Mouse (Mus musculus): Measurements from ENCODE around the gene Stradb. TPM values are rescaled to one million over a fixed set of nuclear protein-coding genes. Genes with fewer than 3 reads are reported as not detected.
"Not testable (repeated sequence)": the region's sequence is repeated elsewhere in the genome, so short reads cannot be mapped to it uniquely, and the experiment has no call there.

Stradb gene
- total RNA-seq, 2 experiments from 2014 or later: 55.0 to 57.1 TPM

DNA sequence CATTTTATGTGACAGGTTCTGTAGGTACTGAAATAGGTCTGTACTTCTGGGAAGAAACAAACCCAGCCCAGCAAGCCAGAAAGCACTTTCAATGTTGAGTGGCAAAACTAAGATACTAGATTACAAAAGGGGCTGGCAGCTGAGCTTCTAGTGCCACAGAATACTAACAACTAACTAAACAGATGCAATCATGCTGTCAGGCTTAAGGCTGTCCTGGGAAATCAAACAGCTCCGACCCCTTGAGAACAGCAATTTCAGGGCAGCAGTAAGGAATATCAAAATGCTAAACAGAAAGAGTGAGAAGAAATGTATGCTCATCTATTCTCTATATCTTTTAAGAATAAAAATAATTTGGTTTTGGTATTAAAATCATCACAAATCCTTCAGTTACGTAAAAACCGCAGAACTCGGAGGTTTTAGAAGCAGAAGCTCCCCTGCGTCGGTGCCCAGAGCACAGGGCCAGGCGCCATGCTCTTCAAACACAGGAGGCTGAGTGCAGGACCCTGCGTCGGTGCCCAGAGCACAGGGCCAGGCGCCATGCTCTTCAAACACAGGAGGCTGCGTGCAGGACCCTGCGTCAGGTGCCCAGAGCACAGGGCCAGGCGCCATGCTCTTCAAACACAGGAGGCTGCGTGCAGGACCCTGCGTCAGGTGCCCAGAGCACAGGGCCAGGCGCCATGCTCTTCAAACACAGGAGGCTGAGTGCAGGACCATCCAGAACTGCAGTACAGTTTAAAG, 14.4 kb upstream of the Stradb start:
- intact Hi-C loops (cut with DNase I); DNase-seq (ENCODE audit: low spot score): not testable (repeated sequence)

GRCm38 (mm10) chr1:58959682-58960081, 13.6 kb upstream of the Stradb start:
- intact Hi-C loops (cut with DNase I): no loop called here
- DNase-seq (ENCODE audit: low spot score): no peak

DNA sequence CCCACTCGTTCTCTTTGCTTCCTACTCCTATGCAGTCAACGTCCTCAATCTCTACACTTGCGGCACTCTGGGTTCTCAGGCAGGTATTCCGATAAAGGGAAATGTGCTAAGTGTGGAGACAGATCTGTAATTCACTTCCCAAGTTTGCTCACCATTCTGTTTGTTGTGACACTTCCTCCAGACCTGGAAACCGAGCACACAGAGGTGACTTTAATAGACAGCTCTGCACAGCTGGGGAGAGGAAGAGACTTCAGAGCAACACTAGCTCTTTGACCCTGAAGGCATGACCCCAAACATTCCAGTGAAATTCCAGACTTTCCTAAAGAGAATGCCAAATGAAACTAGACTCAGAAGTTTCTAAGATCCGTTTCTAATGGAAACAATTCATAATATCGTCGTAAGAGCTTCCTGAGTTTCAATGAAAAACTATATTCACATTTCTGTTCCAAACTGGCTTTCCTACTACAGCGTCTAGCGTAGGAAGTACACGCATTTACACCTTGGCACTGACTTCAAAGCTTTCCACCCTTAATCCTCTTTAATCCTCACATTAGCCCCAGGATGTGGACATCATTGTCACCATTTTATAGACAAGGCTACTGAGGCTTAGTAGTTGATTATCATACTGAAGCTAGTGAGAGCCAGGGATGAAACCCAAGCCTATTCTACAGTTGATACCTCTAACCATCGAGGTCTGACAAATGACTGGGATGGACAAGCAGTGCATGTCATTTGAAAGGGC, 12.0 kb upstream of the Stradb start:
- no peak for DNase-seq (ENCODE audit: low spot score)
- intact Hi-C loops (cut with DNase I): loop anchor here (1.0 kb wide), 1 partner anchor 34 kb away; no protein-coding TSS in a partner anchor

- intact Hi-C loops (cut with DNase I): no loop called here
Measured at GRCm38 (mm10) chr1:58962418-58962817, 10.9 kb upstream of the Stradb start.

GRCm38 (mm10) chr1:58962865-58963264, 10.5 kb upstream of the Stradb start:
- intact Hi-C loops (cut with DNase I): no loop called here
- DNase-seq (ENCODE audit: low spot score): no peak

More at GRCm38 (mm10) chr1:58962418-58962817, 10.9 kb upstream of the Stradb start:
- DNase-seq (ENCODE audit: low spot score): no peak

DNA sequence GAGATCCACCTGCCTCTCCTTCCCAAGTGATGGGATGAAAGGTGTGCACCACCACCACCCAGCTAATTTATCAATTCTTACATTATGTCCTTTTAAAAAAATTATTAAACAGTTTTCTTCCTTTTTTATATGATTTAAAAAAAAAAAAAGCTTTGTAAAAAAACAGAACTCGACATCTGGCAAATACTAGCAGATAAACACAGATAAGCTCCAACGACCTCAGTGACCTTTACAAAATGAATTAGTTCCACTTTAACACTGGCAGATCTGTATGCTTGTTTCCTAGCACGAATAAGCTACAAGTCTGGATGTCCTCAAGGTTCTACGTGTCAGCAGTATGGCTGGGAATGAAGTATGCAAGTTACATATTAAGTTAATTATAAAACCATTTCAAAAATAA, 5.8 kb upstream of the Stradb start:
- DNase-seq (ENCODE audit: low spot score): no peak
- intact Hi-C loops (cut with DNase I): no loop called here

GRCm38 (mm10) chr1:58970054-58970453, 3.3 kb upstream of the Stradb start:
- no peak for DNase-seq (ENCODE audit: low spot score)
- intact Hi-C loops (cut with DNase I): loop anchor here (5.0 to 10.0 kb wide), 2 partner anchors 147 to 385 kb away; partner anchors contain the start of genes Fam126b and Ndufb3

GRCm38 (mm10) chr1:58971097-58971496, 2.2 kb upstream of the Stradb start:
- intact Hi-C loops (cut with DNase I): loop anchor here (5.0 to 10.0 kb wide), 2 partner anchors 146 to 386 kb away; partner anchors contain the start of genes Fam126b and Ndufb3
- no peak for DNase-seq (ENCODE audit: low spot score)

GRCm38 (mm10) chr1:58972851-58973365, 414 bp upstream of the Stradb start:
- no peak for DNase-seq (ENCODE audit: low spot score)
- intact Hi-C loops (cut with DNase I): loop anchor here (5.0 to 10.0 kb wide), 2 partner anchors 144 to 388 kb away; partner anchors contain the start of genes Fam126b and Ndufb3

DNA sequence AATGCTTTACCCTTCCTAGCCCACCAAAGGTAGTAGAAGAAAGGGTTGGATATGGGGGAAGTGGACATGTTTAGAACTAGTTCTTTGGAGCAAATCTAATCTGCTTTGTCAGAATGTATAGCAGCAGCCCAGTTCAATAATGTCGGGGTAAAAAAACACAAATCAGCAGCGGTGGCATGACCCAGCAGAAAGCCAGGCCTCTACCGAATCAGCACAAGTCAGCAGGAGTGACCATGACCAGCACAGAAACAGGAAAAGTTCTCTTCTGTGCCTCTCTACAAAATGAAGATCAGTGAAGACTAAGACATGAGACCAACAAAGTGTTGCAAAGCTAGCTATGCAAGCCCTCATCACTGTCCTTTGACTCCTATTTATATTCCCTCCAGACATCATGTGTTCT, 9.0 kb downstream of the Stradb start:
- no peak for DNase-seq (ENCODE audit: low spot score)
- intact Hi-C loops (cut with DNase I): no loop called here

GRCm38 (mm10) chr1:58984586-58984985, 11.3 kb downstream of the Stradb start:
- intact Hi-C loops (cut with DNase I): no loop called here
- DNase-seq (ENCODE audit: low spot score): no peak

DNA sequence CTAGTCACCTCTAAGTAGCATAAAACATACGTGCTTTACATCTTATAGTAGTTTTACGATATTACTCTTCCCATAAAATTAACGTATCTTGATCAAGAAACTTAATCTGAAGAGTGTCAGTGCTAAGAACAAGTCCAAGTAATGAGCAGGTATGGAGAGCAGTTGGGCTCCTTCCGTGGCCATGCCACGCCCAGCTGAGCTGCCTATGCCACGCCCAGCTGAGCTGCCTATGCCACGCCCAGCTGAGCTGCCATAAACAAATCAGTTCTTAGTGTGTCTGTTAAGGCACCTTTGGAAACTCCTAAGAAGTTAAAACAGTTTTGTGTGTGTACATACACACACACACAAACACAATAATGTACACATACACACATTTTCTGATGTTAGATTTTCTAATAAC, 19.8 kb downstream of the Stradb start:
- intact Hi-C loops (cut with DNase I): loop anchor here (5.0 kb wide), 1 partner anchor 86 kb away; no protein-coding TSS in a partner anchor
- no peak for DNase-seq (ENCODE audit: low spot score)

- intact Hi-C loops (cut with DNase I): loop anchor here (1.0 to 5.0 kb wide), 2 partner anchors 86 to 223 kb away; no protein-coding TSS in a partner anchor
- DNase-seq (ENCODE audit: low spot score): no peak
Measured at GRCm38 (mm10) chr1:58993723-58994122, 20.4 kb downstream of the Stradb start.

- intact Hi-C loops (cut with DNase I): no loop called here
- no peak for DNase-seq (ENCODE audit: low spot score)
Measured at GRCm38 (mm10) chr1:58995313-58995712, 22.0 kb downstream of the Stradb start.

GRCm38 (mm10) chr1:59009250-59009649, 35.9 kb downstream of the Stradb start:
- DNase-seq (ENCODE audit: low spot score): no peak
- intact Hi-C loops (cut with DNase I): loop anchor here (5.0 kb wide), 1 partner anchor 228 kb away; the partner anchor contains the start of gene Als2

DNA sequence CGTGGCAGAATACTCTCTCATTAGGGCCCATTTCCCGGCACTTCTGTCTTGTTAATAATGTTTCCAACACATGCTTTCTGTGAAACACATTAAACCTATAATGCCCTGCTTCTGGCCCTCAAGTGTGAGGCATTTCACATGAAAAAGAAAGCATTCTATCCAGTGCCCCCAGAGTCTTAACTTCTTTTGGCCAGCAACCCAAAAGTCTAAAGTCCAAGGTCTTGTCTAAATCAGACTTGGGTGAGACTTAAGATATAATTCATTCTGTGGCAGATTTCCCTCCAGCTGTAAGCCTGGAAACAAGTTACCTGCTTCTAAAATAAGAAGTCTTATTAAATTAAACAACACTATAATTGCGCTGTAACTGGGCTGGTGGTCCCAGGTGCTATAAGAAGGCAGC, 48.2 kb downstream of the Stradb start:
- no peak for DNase-seq (ENCODE audit: low spot score)
- intact Hi-C loops (cut with DNase I): no loop called here

DNA sequence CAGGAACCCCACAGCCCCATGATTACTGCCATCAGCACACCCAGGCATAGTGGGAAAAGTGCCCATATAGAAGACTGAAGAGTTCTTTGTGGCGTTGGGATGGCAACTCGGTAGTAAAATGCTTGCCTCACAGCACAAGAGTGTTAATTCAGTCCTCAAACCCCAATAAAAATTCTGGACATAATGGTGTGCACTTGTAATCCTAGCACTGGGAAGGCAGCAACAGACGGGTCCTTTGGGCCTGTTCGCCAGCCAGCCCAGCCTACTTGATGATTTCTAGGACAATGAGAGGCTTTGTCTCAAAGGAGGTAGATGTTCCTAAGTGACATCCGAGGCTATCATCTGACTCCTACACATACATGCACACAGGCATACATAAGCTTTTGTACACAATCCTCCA, 64.4 kb downstream of the Stradb start:
- intact Hi-C loops (cut with DNase I): no loop called here
- no peak for DNase-seq (ENCODE audit: low spot score)

Data from heart, postnatal 25 days (tissue).